Mouse (Mus musculus) megakaryocyte, embryonic 14.5 days (primary cell): ENCODE results near the gene Ctrc.

Experiments used
- FLI1 ChIP-seq: IDR thresholded peaks from 2 replicates; pipeline ENCODE4 v1.6.1; 2012; ENCODE audit warnings: low read length, inconsistent platforms, mixed read lengths
- GATA1 ChIP-seq: IDR thresholded peaks from 3 replicates; pipeline ENCODE4 v1.6.1; 2012; ENCODE audit warnings: mixed read lengths, low read length, inconsistent platforms, borderline replicate concordance

DNA sequence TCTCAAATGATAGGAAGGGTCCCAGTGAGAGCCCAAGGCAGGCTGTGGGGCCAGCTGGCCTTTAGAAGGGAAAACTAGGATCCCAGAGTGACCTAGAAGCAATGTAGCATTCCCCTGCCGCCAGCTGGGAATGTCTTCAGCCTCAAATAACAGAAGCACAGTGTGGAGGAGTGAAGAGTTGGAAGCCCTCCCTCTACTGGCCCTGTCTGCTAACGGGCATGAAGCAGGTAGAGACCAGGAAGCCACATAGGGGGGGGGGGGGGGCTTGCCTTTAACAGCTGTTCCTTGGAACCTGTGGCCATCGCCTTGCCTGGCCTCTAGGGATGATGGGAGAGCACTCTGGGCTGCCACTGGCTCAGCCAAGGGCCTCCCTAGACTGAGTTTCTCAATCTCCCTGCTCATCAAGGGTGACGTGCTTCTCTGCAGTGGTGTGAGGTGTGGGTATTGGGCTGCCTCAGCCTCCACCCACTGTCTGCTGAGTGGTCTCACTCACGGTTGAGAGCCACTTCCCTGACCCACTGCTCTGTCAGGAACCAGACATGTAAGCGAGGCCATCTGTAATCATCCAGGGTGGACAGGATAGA lies 40.3 kb upstream of the Ctrc start:
- no peak for TF ChIP-seq FLI1
- TF ChIP-seq GATA1 = no peak
